Mouse (Mus musculus): ENCODE measurements around the gene Stx18.

Stx18 gene

DNA sequence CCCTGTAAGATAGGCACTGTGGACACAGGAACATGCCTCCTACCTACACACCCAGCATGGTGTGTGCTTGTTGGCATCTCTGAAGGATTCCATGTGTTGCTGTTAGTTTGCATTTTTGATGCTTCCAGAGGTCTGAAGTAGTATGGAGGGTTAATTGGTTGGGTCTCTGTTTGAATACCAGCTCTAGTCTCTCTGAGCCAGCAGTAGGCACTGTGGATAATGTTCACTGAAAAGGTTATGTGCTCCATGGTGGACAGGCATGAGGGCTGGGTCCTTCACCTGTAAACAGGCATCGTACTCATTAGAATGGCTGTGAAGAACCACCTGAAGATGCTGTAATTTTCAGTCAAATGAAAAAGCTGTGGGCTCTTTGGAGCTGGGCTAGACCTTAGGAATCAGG lies 41.9 kb downstream of the Stx18 start:
- no peak for DNase-seq

DNA sequence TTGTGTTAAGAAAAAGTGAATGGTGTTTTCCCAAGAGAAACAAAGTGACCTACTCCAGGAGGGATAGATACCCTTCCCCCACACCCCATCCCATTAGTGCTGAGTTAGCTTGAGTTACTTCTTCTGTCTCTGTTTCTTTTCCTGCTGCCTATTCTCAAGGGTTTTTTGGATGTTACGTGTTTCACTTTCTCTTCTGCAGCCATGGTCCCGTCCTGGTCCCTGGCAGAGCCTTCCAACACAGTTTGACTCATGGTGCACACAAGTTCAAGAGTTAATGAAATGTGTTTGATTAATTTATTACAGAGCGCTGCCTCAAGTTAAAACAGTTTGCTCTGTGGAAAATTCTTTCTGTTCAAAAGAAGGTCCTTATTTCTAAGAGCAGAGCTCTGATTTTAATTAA lies 44.0 kb downstream of the Stx18 start:
- no peak for DNase-seq

- DNase-seq: no peak
Observed at GRCm38 (mm10) chr5:38083362-38083761, 44.8 kb downstream of the Stx18 start.

- no peak for DNase-seq
Observed at GRCm38 (mm10) chr5:38084616-38085015, 46.1 kb downstream of the Stx18 start.

DNA sequence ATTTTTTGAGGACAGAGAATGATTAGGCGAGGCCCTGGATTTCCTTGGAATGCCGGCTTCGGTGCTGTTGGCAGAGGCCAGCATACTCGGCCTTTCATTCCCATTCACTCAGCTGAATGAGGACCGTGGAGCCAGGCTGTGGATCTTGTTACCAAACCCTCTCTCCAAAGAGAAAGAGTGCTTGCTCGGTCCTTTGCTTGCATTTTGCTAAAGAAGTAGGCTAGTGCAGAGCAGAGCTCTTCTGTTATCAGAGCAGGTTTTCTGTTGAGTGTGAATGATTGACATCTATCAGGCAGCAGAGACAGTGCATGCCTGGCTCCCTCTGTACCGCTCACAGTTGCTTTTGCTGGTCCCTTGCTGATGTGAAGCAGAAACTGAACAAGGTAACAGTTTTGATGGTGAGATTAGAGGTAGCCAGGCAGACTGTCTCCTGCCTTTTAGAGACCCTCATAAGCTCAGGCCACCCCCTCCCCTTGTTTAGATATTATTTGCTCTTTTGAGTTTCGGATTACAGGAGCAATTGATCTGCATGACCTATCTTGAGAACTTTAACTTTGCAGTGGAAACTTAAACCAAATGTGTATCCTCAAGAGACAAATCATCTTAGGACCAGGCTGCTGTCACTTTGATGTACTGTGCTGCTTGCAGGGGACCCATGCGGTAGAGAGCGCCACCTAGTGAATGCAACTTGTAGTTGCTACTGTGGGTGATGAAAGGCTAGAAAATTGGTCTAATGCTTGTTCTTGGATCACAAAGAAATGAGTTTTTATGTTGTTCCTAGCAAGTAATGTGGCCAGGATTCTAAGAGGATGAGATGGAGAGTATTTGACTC lies 47.2 kb downstream of the Stx18 start:
- no peak for DNase-seq

DNA sequence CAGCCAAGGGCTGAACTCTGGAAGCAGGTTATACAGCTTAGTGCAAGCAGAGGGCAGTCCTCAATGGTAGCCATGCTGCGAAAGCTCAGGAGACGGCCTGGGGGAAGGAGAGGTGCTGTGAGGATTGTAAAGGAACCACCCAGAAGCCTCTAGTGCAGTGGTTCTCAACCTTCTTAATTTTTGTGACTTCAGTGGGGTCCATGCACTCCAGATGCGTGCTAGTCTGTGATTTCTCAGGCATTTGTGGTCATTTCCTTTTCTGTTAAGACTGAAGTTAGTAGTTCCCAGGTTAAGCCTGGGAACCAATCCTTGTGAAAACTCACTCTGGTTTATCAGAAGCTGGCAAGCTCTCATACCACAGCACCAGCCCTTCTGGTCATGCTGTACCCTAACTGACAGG lies 51.6 kb downstream of the Stx18 start:
- no peak for DNase-seq

DNA sequence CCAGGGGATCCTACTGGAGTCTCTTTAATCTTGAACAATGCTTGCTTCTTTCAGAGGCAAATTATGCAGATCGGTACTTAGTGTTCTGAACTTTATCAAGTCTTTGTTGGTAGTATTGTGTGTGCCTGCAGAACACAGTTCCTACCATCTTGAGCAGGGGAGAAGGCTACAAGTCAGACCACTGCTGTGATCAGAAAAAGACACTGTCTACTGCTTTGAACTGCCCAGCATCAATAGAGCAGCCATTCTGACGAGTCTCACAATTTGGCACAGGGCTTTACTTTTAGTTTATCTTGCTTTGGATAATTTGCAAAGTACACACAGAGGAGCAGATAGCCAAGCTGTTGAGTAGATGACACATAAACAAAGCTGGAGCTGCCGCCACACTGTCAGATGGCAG lies 52.0 kb downstream of the Stx18 start:
- DNase-seq: no peak

GRCm38 (mm10) chr5:38091046-38091965 lies 52.8 kb downstream of the Stx18 start:
- DNase-seq: no peak

DNA sequence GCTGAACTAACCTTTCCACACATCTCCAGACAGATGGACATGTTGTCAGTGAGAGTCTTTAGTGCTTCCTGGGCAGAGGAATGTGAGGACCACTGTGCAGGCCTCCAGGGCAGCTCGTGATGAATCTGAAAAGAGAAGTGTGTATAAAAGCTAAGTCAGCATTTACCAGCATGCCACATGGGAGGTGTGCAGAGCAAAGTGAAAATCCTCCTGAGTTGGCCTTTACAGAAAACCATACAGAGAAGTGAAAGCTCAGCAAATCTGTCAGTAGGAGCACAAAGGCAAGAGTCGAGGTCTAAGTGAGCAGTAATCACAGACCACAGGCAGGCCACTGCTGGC lies 53.4 kb downstream of the Stx18 start:
- DNase-seq: no peak

GRCm38 (mm10) chr5:38094331-38094730 lies 55.8 kb downstream of the Stx18 start:
- no peak for DNase-seq

GRCm38 (mm10) chr5:38097501-38098093 lies 59.1 kb downstream of the Stx18 start:
- DNase-seq: no peak

DNA sequence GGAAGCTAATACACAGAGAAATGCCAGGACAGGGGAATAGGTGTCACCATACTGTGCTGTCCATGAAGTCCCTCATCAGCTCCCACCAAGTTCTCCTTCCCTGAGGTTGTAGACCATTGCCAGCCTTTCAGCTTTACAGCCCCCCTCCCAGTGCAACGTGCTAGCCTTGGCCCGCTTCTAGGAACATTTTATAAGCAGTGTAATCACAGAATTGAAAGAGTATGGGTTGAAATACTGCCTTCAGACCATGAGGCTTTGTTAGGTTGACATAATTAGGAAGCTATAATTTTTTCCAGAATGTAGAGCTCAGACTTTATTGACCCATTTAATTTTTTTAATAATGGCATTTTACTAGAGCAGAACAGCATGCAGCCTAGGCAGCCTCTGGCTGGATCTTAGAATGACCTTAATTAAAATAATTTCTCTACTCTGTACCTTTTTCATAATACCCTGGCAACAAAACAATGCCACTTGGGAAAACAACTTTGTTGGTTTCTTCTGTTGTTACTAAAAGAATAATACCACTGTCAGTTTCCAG lies 60.7 kb downstream of the Stx18 start:
- DNase-seq: no peak

GRCm38 (mm10) chr5:38102945-38103344 lies 64.4 kb downstream of the Stx18 start:
- DNase-seq: no peak

GRCm38 (mm10) chr5:38106080-38106697 lies 67.6 kb downstream of the Stx18 start:
- DNase-seq: no peak

- DNase-seq: no peak
Observed at GRCm38 (mm10) chr5:38106807-38107206, 68.3 kb downstream of the Stx18 start.

DNA sequence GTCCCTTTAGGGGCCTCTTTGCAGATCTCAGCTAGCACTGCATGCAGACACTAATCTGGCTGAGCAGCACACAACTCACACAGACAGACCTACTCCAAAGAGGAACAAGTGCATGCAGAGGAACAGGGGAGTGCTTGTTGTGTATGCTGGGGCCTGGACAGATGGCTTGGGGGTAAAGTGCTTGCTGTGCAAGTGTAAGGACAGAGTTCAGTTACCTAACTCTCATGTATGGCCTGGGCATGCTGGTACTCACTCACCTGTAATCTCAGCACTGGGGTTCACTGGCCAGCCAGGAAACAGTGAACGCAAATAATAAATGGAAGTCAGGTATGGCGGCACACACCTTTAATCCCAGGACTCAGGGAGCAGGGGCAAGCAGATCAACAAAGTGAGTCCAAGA lies 76.0 kb downstream of the Stx18 start:
- no peak for DNase-seq

DNA sequence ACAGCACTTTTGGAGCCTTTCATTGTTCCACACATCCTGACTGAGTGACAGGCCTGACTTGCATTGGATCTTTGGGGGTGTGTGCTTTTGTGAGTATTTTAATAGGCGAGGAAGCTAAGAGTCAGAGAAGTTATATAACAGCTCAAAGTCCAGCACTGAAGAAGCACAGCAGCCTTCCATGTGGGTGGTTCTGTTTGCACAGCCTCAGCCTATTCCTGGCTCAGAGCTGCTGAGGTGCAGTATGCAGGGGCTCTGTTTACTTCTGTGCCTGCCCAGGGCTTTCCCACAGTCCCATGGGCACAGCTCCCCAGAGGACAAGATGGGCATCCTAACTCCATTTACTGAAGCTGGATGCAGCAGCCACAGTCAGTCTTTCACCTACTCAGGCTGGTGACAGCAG lies 78.5 kb downstream of the Stx18 start:
- DNase-seq: peak; percentile 59

DNA sequence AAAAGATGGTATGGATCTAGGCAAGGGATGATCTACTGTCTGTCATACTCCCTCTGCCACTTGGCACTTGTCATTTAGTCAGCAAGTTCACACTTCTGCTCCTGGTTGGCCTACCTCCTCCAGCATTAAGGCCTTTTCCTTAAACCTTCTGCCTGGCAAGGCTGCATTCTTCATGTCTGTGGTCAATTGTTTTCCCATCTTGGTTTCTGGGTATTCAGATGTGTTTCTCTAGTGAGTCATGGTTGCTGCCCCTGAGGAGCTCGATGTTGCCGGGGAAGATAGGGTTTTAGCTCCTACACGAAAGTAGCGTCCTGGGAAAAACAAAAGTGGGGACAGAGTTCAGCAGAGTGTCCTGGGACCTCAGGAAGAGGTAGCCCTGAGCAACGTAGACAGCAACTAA lies 80.7 kb downstream of the Stx18 start:
- DNase-seq: no peak

GRCm38 (mm10) chr5:38121699-38122098 lies 83.2 kb downstream of the Stx18 start:
- DNase-seq: no peak

- no peak for DNase-seq
Observed at GRCm38 (mm10) chr5:38126519-38127306, 88.2 kb downstream of the Stx18 start.

DNA sequence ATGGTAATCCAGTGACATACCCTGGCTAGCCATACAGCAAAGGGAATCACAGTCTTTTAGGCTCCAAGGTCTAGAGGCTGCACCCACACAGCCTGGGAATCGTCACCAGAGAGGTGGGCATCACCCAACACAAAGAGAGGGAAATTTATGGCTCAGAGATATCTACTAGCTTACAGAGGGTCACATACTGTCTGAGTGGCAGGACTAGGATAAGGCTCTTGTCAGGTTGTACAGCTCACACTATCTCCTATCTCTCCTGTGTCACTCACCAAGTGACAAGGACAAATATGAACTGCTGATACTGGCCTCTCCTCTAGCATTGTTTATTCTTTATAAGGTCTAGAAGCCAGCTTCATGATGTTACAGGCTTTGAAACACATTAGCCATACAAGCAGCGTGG lies 90.8 kb downstream of the Stx18 start:
- DNase-seq: no peak

- DNase-seq: no peak
Observed at GRCm38 (mm10) chr5:38136247-38136646, 97.7 kb downstream of the Stx18 start.

All from right cerebral cortex, postnatal 25 days (tissue).